Mouse (Mus musculus) olfactory bulb, adult 2 months (tissue): ENCODE data around the gene Sec22a.

Experiments
- CTCF ChIP-seq: fragments of 200-500 bp; IDR thresholded peaks from 2 replicates; pipeline ENCODE4 v1.5.1; 2012; ENCODE audit warnings: low read depth, mild to moderate bottlenecking, low read length, moderate library complexity; ENCODE audit not compliant: insufficient read depth
- POLR2A ChIP-seq: fragments of 200-500 bp; IDR thresholded peaks from 2 replicates; pipeline ENCODE4 v1.6.1; 2012; ENCODE audit warnings: mild to moderate bottlenecking, low read depth, low read length, moderate library complexity; ENCODE audit not compliant: insufficient read depth

GRCm38 (mm10) chr16:35385654-35386053 is 21.9 kb upstream of the Sec22a start:
- TF ChIP-seq CTCF (no peak), POLR2A (no peak)
